Mouse (Mus musculus) mature B cell (primary cell): ENCODE results near the gene Stmnd1.
"Not testable (repeated sequence)": the region's sequence is repeated elsewhere in the genome, so short reads cannot be mapped to it uniquely, and the experiment has no call there.

Experiments
- in situ Hi-C: fragments of 300-500 bp; cut with MboI; formaldehyde crosslinking; loops from 2 replicates; pipeline ENCODE4 v1.14.3; 2019

Gene Stmnd1

GRCm38 (mm10) chr13:46290537-46290936 lies 17.0 kb downstream of the Stmnd1 start:
- in situ Hi-C loops, result no loop called here

- in situ Hi-C loops, result no loop called here
Measured at GRCm38 (mm10) chr13:46294365-46294764, 20.8 kb downstream of the Stmnd1 start.

DNA sequence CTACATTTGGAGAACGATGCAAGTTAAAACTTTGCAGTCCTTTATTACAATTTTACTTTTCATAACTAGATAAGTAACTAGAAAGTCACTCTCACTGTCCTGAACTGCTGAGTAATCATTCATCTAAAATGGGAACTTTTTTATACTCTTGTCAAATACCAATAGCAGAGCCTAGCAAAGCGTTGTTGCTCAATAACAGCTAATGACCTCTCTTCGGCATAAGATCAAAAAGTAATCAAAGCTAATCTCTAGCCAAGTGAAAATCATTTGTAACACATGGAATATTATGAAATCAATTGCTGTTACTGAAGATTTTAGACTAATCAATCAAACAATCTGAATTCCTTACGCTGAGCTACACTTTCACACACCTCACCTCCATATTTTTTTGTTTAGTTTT lies 24.2 kb downstream of the Stmnd1 start:
- in situ Hi-C loops, result no loop called here

- in situ Hi-C loops, result loop anchor here (10.0 kb wide), 2 partner anchors 354 to 484 kb away; partner anchors contain the start of gene Fam8a1
Measured at GRCm38 (mm10) chr13:46310790-46311189, 37.3 kb downstream of the Stmnd1 start.

GRCm38 (mm10) chr13:46313176-46313575 lies 39.7 kb downstream of the Stmnd1 start:
- in situ Hi-C loops, result loop anchor here (10.0 kb wide), 2 partner anchors 352 to 482 kb away; partner anchors contain the start of gene Fam8a1

- in situ Hi-C loops, result loop anchor here (10.0 kb wide), 2 partner anchors 350 to 480 kb away; partner anchors contain the start of gene Fam8a1
Measured at GRCm38 (mm10) chr13:46315165-46315564, 41.6 kb downstream of the Stmnd1 start.

DNA sequence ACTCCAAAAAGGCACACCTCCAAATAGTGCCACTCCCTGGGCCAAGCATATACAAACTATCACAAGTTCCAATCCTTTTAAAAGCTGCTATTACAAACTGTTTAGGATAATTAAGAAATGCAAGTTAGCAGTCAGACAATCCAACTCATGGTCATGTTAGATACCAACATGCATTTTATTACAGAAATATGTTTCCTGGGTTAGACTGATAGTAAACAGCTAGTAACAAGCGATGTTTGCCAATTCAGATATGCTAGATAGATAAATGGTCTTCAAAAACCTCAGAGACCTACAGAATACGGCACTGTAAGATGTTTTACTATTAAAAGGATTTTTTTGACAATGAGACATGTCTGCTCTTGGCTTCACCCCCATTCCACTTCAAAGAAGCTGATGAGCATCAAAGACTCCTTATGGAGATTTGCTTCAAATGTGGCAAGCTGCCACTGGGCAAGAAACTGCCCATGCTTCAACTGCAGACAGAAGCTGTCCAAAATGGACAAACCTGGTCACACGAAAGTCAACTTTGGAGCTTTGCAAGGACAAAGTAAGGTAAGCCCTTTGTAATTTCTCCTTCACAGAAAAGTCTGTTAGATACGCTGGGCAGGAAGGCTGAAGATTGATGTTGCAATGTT lies 52.9 kb downstream of the Stmnd1 start:
- in situ Hi-C loops, result no loop called here

- in situ Hi-C loops, result no loop called here
Measured at GRCm38 (mm10) chr13:46335020-46335419, 61.5 kb downstream of the Stmnd1 start.

- in situ Hi-C loops, result not testable (repeated sequence)
Measured at GRCm38 (mm10) chr13:46336281-46336680, 62.8 kb downstream of the Stmnd1 start.

- in situ Hi-C loops, result no loop called here
Measured at GRCm38 (mm10) chr13:46337791-46338190, 64.3 kb downstream of the Stmnd1 start.

DNA sequence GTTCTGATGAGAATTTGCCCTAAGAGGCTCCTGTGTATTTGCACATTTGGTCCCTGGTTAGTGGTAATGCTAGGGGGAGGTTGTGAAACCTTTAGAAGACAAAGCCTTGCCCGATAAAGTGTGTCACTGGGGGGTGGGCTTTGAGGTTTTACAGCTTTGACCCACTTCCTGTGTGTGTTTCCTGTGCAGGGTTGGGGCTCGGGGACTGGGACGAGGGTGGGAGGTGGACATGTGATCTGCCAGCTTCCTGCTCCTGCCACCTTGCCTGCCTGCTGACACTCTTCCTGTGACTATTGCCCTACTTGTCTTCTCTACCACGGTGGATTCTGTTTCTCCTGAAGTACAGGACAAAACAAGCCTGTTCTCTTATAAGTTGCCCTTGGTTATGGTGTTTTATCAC lies 66.4 kb downstream of the Stmnd1 start:
- in situ Hi-C loops, result no loop called here

DNA sequence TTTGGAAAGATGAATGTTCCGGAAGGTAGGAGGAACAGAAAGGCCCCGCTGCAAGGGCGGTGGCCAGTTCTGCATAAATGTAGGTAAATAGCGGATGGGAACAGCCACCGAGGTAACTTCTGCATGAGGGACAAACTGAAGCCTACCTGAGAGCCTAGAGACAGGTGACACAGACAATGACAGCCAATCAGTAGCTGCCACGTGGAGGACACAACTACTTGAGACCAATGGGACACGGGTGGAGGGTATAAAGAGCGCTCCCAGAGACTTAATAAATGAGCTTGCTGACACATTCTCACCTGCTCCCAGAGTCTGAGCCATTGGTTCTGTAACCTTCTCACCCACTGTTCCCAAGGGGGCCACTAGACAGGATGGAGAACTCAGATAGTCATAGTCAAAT lies 67.1 kb downstream of the Stmnd1 start:
- in situ Hi-C loops, result no loop called here

DNA sequence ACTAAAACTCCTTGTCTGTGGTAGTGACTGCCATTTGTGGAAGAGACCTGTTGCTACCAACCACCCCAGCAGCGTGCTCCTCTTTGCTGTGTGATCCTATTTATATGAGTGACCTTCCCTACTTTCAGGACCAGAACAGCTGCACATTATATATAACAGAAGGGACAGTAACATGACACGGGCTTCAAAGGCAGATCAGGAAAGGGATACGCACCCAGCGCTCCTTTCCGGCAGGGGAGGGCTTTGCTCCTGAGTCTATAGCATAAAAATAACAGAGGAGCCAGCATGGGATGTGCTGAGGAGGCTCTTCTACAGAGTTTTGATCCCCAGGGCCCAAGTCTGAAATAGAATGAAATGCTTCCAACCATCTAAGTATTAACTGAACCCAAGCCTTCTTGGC lies 67.9 kb downstream of the Stmnd1 start:
- in situ Hi-C loops, result no loop called here

DNA sequence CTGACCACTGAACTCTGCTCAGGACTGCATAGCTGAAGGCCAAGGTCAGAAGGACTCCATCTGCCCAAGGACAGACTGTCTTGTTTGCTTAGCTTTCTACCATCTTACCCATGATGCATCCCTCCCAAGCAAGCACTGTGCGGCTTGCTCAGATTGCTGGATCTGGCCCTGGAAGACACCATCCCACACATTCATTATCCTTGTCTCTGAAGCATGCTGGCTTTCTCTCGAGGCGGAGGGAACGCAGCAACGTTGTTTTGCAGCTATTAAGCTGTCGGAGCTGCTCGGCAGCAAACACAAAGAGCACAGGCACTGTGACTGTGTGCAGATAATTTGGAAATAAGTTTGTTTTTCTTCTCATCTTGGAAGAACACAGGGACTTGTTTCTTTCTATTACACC lies 69.7 kb downstream of the Stmnd1 start:
- in situ Hi-C loops, result no loop called here

GRCm38 (mm10) chr13:46346830-46347512 lies 73.5 kb downstream of the Stmnd1 start:
- in situ Hi-C loops, result no loop called here

DNA sequence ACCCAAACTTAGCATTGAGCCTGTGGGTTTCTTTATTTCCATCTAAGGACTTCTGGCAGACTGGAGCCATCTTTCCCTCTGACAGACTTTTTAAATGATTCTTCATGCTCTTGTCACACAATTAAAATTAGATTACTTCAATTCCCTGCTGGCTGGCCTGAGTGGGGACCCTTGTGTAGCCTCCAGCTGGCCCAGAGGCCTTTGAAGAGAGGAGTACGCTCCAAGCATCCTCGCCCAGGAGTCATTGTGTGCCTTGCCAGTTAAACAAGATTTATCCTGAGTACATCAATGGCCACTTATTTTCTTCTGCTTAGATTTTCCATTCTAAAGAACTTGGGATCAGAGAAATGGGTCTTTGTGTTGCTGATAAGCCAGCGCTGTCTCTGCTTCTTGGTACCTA lies 76.1 kb downstream of the Stmnd1 start:
- in situ Hi-C loops, result no loop called here
